13 mouse cellular contexts compared by ENCODE assay signal in the genomic region with DNA sequence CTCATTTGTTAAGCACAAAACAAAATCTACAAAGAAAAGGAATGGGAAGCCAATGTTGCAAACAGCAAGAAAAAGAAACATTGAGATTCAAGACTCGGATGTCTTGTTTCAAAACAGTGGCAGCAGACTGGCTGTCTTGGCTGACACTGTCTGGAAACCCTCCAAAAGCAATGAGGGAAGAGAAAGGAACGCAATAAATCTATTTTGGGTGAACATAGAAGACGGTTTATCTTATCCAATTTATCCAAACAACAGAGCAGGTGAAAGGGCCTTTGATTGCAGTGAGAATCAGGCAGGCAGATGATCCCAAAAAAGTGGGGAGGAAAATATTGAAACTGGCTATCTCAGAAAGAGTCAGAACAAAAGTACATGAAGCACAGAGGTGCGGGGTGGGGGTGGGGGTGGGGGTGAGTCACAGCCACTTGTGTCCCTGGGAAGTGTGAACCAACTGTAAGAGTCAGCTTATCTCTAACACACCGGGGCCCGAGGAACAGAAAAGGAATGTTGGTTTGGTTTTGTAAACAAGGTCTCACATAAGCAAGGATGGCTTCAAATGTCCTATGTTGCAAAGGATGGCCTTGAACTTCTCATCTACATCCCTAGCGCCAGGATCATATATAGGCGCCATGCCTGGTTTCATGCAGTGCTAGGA. TPM values are rescaled to one million over a fixed set of nuclear protein-coding genes. Genes with fewer than 3 reads are reported as not detected.
DNase-seq lines count a peak whose midpoint lies in the region; ATAC-seq and TF ChIP-seq lines count a peak whose summit lies in the region.
"Had no signal": no experiment of that assay in that cellular context is flagged by ENCODE, and none has a peak within 500 bp of the region (broad histone marks: within the 10 kb centered on the region; RNA-seq: fewer than 3 reads in every experiment).

No protein-coding gene starts in this region.

- 25% methylated on average over 8 of the region's 8 CpGs for WGBS in heart, adult 2 months

- peak in 1 of 2 experiments; percentile 24 for DNase-seq in heart, adult 2 months
- no peak for DNase-seq in heart, postnatal 25 days (ENCODE audit: low spot score)
- DNase-seq in 3T3-L1 (ENCODE audit: low read depth, low spot score): peak; percentile 20
- DNase-seq in heart, postnatal 10 days: peak; percentile 55 to 60
- DNase-seq in urinary bladder, adult 18-20 months (ENCODE audit: low spot score in 2 of 2): no peak
- DNase-seq in T-cell, adult 2 months (ENCODE audit: low spot score): no peak

- no peaks in the 10 kb centered on the region for H3K4me1 ChIP-seq in heart, adult 2 months (ENCODE audit: control insufficient read depth, insufficient read depth, low read length)
- H3K4me1 ChIP-seq in bone marrow macrophage, adult 2 months (ENCODE audit: control insufficient read depth, insufficient read depth, low read length): peaks cover 15% of the 10 kb centered on the region
- H3K4me1 ChIP-seq: intestine, embryonic 15.5 days; neural tube, embryonic 15.5 days had no signal

- TF ChIP-seq EP300 in heart, adult 2 months (IDR thresholded peaks at IDR 0.05; ENCODE audit: insufficient read depth, low read depth, low read length): no peak

- H3K4me3 ChIP-seq in heart, adult 2 months: no peak overlapping the region
- no peak overlapping the region for H3K4me3 ChIP-seq in bone marrow macrophage, adult 2 months (ENCODE audit: insufficient read depth, low read length)
- H3K4me3 ChIP-seq: intestine, embryonic 15.5 days; liver, embryonic 15.5 days; neural tube, embryonic 15.5 days had no signal

- no peak overlapping the region for H3K9ac ChIP-seq in heart, adult 2 months (ENCODE audit: low read depth, low read length)
- H3K9ac ChIP-seq: intestine, embryonic 15.5 days; liver, embryonic 15.5 days; neural tube, embryonic 15.5 days had no signal

- TF ChIP-seq POLR2A in heart, adult 2 months (IDR thresholded peaks at IDR 0.05; ENCODE audit: insufficient read depth, low read depth, low read length): no peak
- no peak for TF ChIP-seq POLR2A in bone marrow macrophage, adult 2 months (IDR thresholded peaks at IDR 0.05; ENCODE audit: borderline replicate concordance, low read depth, low read length)

- no peaks in the 10 kb centered on the region for H3K79me2 ChIP-seq in heart, adult 2 months (replicated peaks; ENCODE audit: control insufficient read depth, insufficient read depth, low read length)

- intact Hi-C loops in heart, adult 2 months (cut with DNase I): no loop called here
- intact Hi-C loops in heart, postnatal 25 days (cut with DNase I): no loop called here
- intact Hi-C loops in heart, postnatal 10 days (cut with DNase I): no loop called here

- TF ChIP-seq CTCF in heart, adult 2 months (IDR thresholded peaks at IDR 0.05): no peak
- TF ChIP-seq CTCF in bone marrow macrophage, adult 2 months (IDR thresholded peaks at IDR 0.05; ENCODE audit: low read depth, low read length): no peak

- H3K27me3 ChIP-seq in heart, adult 2 months (ENCODE audit: control insufficient read depth, insufficient read depth, low read length): no peaks in the 10 kb centered on the region
- H3K27me3 ChIP-seq: intestine, embryonic 15.5 days; liver, embryonic 15.5 days; neural tube, embryonic 15.5 days had no signal

- ATAC-seq in cerebellum, adult (ENCODE audit: insufficient number of reproducible peaks, low FRiP score, low TSS enrichment): no peak
- ATAC-seq: intestine, embryonic 15.5 days had no signal

- H3K36me3 ChIP-seq in heart, adult 2 months (ENCODE audit: control insufficient read depth, insufficient read depth, low read length): no peaks in the 10 kb centered on the region
- H3K36me3 ChIP-seq: intestine, embryonic 15.5 days; liver, embryonic 15.5 days; neural tube, embryonic 15.5 days had no signal

- H3K27ac ChIP-seq in heart, adult 2 months: peak overlapping the region; percentile 18
- H3K27ac ChIP-seq in bone marrow macrophage, adult 2 months (ENCODE audit: insufficient read depth, low read depth, low read length): peak overlapping the region; percentile 98
- H3K27ac ChIP-seq: intestine, embryonic 15.5 days; liver, embryonic 15.5 days; neural tube, embryonic 15.5 days had no signal

RNA-seq across cellular contexts. Expression of gene Cmas, which starts 8.3 kb away (rescaled TPM):
- 10 to 100 TPM; 35.0 to 35.9 TPM for total RNA-seq in heart, adult 2 months (2021)
- 11.7 and 18.5 TPM in 2 replicates for polyA plus RNA-seq in heart, adult 2 months (2012; rRNA removed)
- total RNA-seq in heart, postnatal 25 days (2021): 10 to 100 TPM; 33.5 to 34.8 TPM
- polyA plus RNA-seq in bone marrow macrophage, adult 2 months (2012; ENCODE audit: insufficient read depth, insufficient read length, missing spikeins): 62.1 and 66.9 TPM in 2 replicates
- 10 to 100 TPM; 36.5 to 41.0 TPM for total RNA-seq in heart, postnatal 10 days (2021)

RNA-seq across cellular contexts. Expression of gene Abcc9, which starts 46.1 kb away (rescaled TPM):
- 100 to 1,000 TPM; 227 to 235 TPM for total RNA-seq in heart, adult 2 months (2021)
- polyA plus RNA-seq in heart, adult 2 months (2012; rRNA removed): 57.8 and 100 TPM in 2 replicates
- total RNA-seq in heart, postnatal 25 days (2021): 100 to 1,000 TPM; 215 to 223 TPM
- polyA plus RNA-seq in bone marrow macrophage, adult 2 months (2012; ENCODE audit: insufficient read depth, insufficient read length, missing spikeins): not detected in 2 replicates
- 100 to 1,000 TPM; 220 to 258 TPM for total RNA-seq in heart, postnatal 10 days (2021)
- total RNA-seq: CH12.LX had no signal

RNA-seq across cellular contexts. Expression of gene Sult6b2, which starts 56.1 kb away (rescaled TPM):
- total RNA-seq in heart, adult 2 months (2021): not detected
- 0.12 TPM in 2 replicates for polyA plus RNA-seq in heart, adult 2 months (2012; rRNA removed)
- total RNA-seq in heart, postnatal 25 days (2021): under 1 TPM in 1 of 2 experiments, not detected in 1; 0.23 TPM
- not detected in 2 replicates for polyA plus RNA-seq in bone marrow macrophage, adult 2 months (2012; ENCODE audit: insufficient read depth, insufficient read length, missing spikeins)
- total RNA-seq in heart, postnatal 10 days (2021): not detected
- total RNA-seq: heart, postnatal 14 days had no signal

Comparison
In these comparisons a context has a peak if more than half of its experiments do, and no peak if none do; other contexts are left out.
1. DNase-seq: peak in 3T3-L1 (single experiment) and heart, postnatal 10 days (2 of 2); none in heart, postnatal 25 days (single experiment), urinary bladder, adult 18-20 months (0 of 2) and T-cell, adult 2 months (single experiment).